Mouse (Mus musculus) brain, adult 2 months (tissue): Measurements from ENCODE around the gene Mbd3.
"Not testable (repeated sequence)": the region's sequence is repeated elsewhere in the genome, so short reads cannot be mapped to it uniquely, and the experiment has no call there.

ENCODE experiments used
- DNase-seq: peaks from one replicate; pipeline ENCODE4 v3.0.0; 2011; ENCODE audit warnings: low read depth, low spot score

Mbd3 gene

GRCm38 (mm10) chr10:80371411-80371966 is 27.9 kb downstream of the Mbd3 start:
- DNase-seq: peak; percentile 93

- peak; percentile 70 for DNase-seq
These were observed 29.2 kb downstream of the Mbd3 start for GRCm38 (mm10) chr10:80369995-80370747.

GRCm38 (mm10) chr10:80368392-80368791 is 31.0 kb downstream of the Mbd3 start:
- DNase-seq: no peak

GRCm38 (mm10) chr10:80367954-80368353 is 31.4 kb downstream of the Mbd3 start:
- no peak for DNase-seq

DNA sequence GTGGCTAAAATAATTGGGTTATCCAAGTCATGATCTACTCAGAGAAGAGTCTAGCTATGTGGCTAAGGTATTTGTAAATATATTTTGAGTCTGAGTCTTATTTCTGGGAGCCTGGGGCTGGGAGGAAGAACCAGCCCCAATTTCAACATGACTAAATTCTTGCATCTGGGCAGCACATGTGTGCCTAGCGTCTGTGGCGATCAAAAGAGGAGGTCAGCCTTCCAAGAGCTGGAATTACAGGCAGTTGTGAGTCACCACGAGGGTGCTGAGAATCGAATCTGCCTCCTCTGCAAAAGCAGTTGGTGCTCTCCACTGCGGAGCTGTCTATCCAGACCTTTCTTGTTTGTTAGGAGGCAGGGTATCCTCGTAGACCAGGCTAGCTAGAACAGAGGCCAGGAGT is 33.6 kb downstream of the Mbd3 start:
- no peak for DNase-seq

DNA sequence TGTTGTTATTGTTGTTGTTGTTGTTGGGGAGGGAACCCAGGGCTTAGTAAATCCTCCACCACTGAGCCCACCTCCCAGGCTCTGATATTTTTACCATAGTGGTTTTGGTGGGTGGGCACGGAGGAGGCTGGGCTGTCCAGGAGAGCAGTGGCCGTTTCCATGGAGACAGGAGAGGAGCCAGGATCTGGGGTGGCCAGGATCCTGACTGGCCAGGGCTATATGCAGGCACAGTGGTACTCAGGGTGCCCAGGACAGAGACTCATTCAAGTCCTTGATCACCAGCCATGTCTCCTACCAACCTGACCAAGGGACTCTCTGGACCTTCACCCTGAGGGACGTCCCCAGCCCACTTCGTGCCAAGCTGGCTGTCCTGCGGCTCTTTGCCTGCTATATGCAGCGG is 35.6 kb downstream of the Mbd3 start:
- no peak for DNase-seq

- DNase-seq: peak; percentile 80
These were observed 41.2 kb downstream of the Mbd3 start for GRCm38 (mm10) chr10:80357994-80358639.

DNA sequence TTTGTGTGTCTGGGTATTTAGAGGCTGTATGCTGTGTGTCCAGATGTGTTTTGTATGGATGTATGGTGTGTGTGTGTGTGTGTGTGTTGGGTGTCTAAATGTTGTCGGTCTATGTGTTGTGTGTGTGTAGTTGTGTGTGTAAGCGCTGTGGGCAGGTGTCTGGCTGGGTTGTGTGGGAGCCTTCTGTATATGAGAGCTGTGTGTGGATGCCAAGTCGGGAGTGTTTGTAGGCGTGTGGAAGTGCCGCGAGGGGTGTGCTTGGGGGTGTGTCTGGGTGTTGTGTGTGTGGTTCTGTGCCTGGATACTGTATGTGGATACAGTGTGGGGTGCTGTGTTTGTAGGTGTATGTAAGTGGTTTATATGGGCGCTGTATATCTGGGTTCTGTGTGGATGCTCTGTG is 42.0 kb downstream of the Mbd3 start:
- DNase-seq: peak; percentile 69

DNA sequence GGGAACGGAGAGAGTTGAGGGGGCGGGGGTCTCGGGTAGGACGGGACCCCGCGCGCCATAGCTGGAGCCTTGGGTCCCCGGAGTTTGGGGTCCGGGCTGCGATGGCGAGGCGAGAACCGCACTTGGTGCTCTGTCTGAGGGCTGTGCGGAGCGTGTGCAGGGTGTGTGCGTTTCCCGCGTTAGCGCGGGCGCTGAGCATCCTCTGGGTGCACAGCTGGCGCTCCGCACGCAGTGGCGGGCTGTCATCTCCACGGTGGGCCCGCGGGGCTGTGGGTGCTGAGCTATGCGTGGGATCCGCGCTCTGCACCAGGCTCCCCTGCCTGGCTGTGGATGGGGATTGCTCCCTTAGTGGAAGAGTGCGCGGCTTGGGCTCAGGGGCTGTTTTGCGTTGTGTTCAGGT is 42.6 kb downstream of the Mbd3 start:
- DNase-seq: peak; percentile 44

DNA sequence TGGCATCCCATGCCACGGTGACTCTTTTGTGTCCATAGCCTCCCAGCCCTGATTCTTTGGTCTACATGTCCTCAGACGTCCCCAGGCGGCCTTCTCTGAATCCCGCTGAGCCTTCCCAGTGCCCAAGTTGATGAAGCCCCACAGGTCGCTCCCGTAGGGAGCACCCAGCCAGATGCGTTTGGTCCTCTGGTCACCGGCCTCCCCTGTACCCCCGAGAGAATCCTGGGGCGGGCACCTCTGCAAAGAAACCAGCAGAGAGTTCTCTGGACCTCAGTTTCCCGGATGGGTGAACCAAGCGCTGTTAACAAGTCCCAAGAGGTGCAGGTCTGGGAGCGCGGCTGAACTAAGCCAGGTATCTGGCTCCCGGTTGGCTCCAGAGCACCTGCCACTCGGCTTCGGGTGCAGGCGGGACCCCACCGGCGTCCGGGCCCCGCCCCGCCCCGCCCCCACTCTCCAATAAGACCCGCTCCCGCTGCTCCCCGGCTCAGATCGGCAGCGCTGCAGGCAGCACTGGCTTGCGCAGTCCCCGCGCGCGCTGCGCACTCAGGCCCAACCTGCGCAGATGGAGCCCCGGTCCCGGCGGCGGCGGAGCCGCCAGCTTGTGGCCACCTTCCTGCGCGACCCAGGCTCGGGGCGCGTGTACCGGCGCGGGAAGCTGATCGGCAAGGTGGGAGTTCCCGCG is 43.2 kb downstream of the Mbd3 start, which contains the start of gene Plk5:
Gene Plk5, plus strand, starts transcription at position 459 of the 682 bp plus-strand sequence.
- peak; percentile 80 for DNase-seq

GRCm38 (mm10) chr10:80355431-80355830 is 43.9 kb downstream of the Mbd3 start:
- DNase-seq: peak; percentile 91

GRCm38 (mm10) chr10:80352727-80353126 is 46.6 kb downstream of the Mbd3 start:
- DNase-seq: no peak

DNA sequence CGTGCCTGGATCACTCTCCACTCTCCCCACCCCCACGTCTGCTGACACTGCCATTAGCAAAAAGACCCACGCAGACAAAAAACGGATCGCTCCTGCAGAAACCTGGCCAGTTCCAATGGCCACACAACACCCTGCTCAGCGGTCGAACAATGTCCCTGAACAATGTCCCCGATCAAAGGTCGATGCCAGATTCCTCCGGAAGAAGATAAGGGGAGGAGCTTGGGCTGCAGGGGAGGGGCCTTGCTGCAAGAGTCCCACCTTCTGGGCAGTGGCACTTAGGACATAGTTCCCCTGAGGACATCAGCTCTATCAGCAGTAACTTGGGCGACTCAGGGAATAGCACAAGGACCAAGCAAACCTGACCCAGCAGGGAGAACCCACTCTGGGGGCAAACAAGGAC is 47.5 kb downstream of the Mbd3 start:
- DNase-seq: no peak

DNA sequence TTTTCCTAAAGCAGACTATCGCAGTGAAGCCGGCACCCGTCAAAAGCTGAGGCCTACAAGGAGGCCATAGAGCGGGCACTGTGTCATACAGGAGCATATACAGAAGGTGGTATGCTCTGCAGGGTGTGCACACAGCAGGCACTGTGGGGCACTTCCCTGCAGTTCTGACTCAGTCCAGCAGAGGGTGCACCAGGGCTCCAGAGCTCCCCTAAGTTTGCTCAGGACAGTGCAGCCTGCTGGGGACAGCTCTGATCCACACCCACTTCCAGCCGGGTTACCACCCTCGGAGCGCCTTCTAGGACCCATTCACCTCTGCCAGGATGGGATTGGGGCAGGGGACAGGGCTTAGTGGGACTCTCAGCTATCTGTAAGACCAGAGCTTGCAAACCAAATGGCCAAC is 49.1 kb downstream of the Mbd3 start:
- peak; percentile 85 for DNase-seq

DNA sequence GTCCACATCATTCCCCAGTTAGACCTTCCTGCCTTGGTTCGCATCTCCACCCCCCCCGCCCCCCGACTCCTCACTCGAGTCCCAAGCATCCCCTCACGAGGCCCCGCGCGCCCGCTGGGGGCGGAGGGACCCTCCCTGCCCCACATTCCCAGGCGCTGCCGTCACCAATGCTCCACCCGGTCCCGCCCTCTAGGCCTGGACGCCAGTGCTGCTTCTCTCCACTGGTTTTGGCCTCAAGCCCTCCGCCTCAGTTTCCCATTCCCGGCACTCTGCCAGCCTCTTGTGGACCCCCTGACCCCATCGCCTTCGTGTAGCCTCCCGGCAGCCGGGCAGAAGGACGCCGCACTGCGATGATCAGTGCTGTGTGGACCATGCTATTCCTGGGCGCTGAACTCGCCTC is 50.4 kb downstream of the Mbd3 start:
- DNase-seq: no peak

GRCm38 (mm10) chr10:80348244-80348781 is 51.0 kb downstream of the Mbd3 start, which contains the start of gene Adamtsl5:
Gene Adamtsl5, minus strand, starts transcription at chr10:80348412.
- peak; percentile 46 for DNase-seq

DNA sequence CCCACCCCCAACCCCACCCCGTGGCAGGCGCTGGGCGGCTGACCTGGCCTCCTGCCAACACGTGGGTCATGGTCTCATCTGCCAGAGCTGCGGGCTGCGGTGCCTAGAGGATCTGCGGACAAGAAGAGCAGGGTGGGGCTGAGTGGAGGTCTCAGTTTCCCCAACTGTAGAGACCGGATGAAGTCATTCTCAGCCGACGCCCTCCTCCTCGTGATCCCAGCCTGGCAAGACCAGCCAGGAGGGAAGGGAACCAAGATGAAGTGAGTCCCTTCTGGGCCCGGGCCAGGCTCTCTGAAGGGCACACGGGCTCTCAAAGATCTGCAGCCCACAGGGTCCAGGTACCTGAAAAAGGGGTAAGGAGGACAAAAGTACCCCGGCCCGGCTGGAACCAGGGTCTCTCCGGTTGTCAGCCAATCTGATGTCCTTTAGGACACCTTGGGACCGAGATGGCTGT is 51.8 kb downstream of the Mbd3 start:
- no peak for DNase-seq

GRCm38 (mm10) chr10:80345929-80346328 is 53.4 kb downstream of the Mbd3 start:
- not testable (repeated sequence) for DNase-seq

DNA sequence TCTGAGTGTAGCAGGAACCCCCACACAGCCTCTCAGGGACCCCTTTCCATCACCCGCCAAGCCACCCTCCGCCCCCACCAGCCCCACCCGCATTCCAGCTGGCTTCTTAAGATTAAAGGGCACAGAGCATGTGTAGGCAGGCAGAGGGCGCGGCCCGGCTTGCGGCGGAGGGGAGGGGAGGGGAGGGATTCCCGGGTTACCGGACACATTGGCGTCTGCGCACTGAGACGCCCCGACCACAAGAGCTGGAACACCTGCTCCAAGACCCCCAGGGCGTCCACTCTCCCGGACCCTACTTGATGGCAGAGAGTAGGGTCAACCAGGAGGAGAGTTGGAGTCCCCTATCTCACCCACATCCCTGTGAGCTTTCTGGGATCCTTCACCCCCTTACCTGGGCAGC is 54.2 kb downstream of the Mbd3 start:
- DNase-seq: no peak

DNA sequence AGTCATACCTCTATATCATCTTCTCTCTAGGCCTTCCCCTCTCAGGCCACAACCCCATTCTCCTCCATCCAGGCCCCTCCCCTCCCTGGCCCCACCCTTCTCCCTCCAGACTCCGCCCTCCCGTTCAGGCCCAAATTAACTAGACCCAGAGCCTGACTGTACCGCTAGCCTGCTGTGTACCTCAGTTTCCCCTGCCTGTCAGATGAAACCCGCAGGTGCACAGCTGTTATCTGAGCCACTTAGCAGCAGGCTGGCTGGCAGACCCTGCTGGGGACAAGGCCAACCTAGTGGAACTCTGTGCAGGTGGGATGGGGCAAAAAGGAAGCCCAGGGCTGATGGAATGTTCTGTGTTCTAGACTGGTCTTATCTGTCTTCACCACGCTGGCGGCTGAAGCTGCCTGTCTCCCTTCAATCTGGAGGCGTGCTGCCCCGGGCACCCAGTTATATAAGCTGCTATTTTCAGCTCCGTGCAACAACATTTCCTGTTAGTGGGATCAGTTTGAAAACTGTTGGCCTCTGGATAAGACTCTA is 55.2 kb downstream of the Mbd3 start:
- DNase-seq: peak; percentile 69

- DNase-seq: no peak
These were observed 55.9 kb downstream of the Mbd3 start for GRCm38 (mm10) chr10:80343425-80343895.
